ENCODE assay signal across 16 mouse cellular contexts in the genomic region with DNA sequence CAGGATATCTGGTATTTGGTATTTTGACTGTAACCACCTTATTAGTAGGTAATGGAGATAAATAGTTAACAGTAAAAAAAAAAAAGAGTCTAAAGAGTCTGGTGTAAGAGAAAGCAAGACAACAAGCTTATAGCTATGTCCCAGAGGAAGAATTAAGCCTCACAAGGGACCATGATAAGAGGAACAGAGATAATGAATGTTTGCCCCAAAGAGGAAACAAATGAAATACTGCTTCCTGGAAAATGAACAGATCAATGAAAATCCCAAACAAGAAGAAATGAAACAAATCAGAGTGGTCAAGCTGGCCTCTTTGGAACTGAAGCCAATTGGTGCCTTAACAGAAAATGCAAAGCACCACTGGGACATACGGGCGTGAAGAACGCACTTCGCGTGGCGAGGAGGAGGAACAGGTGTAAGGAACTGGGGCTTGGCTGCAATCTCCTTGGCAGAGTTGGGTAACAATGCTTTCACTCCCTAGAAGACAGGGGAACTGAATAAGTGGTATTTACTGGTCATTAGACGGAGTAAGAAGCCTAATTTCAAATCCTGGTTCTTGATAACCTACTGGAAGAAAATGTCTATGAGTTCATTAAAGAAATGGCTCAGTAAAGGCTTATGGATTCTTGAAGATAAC.
"Had no signal": no experiment of that assay in that cellular context is flagged by ENCODE, and none has a peak within 500 bp of the region (broad histone marks: within the 10 kb centered on the region; RNA-seq: fewer than 3 reads in every experiment).

No protein-coding gene starts in this region.

- H3K4me2 ChIP-seq: lung, embryonic 14.5 days; midbrain, embryonic 12.5 days; neural tube, embryonic 12.5 days; stomach, embryonic 15.5 days had no signal

- H3K4me1 ChIP-seq: midbrain, embryonic 12.5 days; stomach, embryonic 15.5 days had no signal

- H3K27ac ChIP-seq: midbrain, embryonic 10.5 days; midbrain, embryonic 12.5 days; neural tube, embryonic 12.5 days; stomach, embryonic 15.5 days; stomach, postnatal 0 days had no signal

- H3K4me3 ChIP-seq: midbrain, embryonic 10.5 days; midbrain, embryonic 12.5 days; myocyte; neural tube, embryonic 12.5 days; stomach, embryonic 15.5 days had no signal

- H3K27me3 ChIP-seq: midbrain, embryonic 12.5 days; neural tube, embryonic 12.5 days; stomach, embryonic 15.5 days had no signal

- H3K36me3 ChIP-seq: midbrain, embryonic 10.5 days; midbrain, embryonic 12.5 days; neural tube, embryonic 12.5 days; stomach, embryonic 15.5 days had no signal

- ATAC-seq: midbrain, embryonic 16.5 days had no signal

- H3K9me3 ChIP-seq: midbrain, embryonic 10.5 days; midbrain, embryonic 12.5 days; neural tube, embryonic 12.5 days; stomach, embryonic 15.5 days had no signal

- H3K9ac ChIP-seq: lung, embryonic 14.5 days; midbrain, embryonic 12.5 days; neural tube, embryonic 12.5 days; stomach, embryonic 15.5 days had no signal

- DNase-seq: lung, adult 18-20 months; lung, embryonic 14.5 days; lung, postnatal 10 days; lung, postnatal 4 days; midbrain, embryonic 14.5 days; right cerebral cortex, postnatal 14 days; thymus, adult 2 months; thymus, postnatal 25 days; thymus, postnatal 4 days had no signal
